ENCODE assay signal across 12 mouse cellular contexts in the genomic region with DNA sequence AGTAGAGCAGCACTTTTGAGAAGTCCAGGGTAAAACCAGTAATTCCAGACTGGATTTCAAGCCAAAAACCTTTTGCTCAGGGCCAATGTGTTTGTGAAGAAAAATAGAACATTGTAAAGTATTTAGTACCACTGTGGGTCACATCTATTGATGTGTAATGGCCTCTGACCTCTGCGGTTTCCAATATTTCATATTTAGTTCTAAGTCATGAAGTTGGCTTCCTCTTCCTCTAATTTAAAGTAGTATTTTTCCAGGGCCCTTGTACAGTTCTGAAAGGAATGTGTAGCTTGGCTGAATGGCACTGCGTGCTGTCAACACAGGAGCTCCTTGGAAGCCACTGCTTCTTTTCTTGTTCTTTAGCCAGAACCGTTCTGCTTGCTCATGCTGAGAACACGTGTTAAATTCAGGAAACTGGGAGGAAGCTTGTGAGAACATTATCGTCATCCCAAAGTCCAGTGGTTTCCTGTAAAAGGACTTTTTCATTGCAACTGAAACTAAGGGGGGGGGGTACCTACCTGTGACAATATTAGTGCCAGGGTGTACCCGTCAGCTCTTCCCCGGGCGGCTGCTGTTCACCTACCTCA. TPM values are rescaled to one million over a fixed set of nuclear protein-coding genes. Genes with fewer than 3 reads are reported as not detected.
DNase-seq lines count a peak whose midpoint lies in the region; ATAC-seq lines count a peak whose summit lies in the region.
"Had no signal": no experiment of that assay in that cellular context is flagged by ENCODE, and none has a peak within 500 bp of the region (broad histone marks: within the 10 kb centered on the region; RNA-seq: fewer than 3 reads in every experiment).

No protein-coding gene starts in this region.

- H3K27me3 ChIP-seq in hindbrain, embryonic 16.5 days (replicated peaks; ENCODE audit: control insufficient read depth, insufficient read depth, low read length) = no peaks in the 10 kb centered on the region
- no peaks in the 10 kb centered on the region for H3K27me3 ChIP-seq in hindbrain, embryonic 11.5 days (ENCODE audit: control insufficient read depth, insufficient read depth, low read length)
- no peaks in the 10 kb centered on the region for H3K27me3 ChIP-seq in midbrain, embryonic 13.5 days
- H3K27me3 ChIP-seq: forebrain, embryonic 13.5 days; hindbrain, embryonic 13.5 days; stomach, embryonic 15.5 days had no signal

- DNase-seq in hindbrain, embryonic 11.5 days (ENCODE audit: low spot score) = no peak
- peak; percentile 26 for DNase-seq in NIH3T3 (ENCODE audit: low read depth)
- DNase-seq in heart, adult 8-10 months (ENCODE audit: low spot score) = peak; percentile 66
- DNase-seq in lung, postnatal 10 days = peak; percentile 12
- DNase-seq: right cerebral cortex, adult 18-20 months had no signal

- H3K9me3 ChIP-seq in hindbrain, embryonic 16.5 days (ENCODE audit: control insufficient read depth, low read length) = no peaks in the 10 kb centered on the region
- no peaks in the 10 kb centered on the region for H3K9me3 ChIP-seq in hindbrain, embryonic 11.5 days (ENCODE audit: control insufficient read depth, low read length)
- no peaks in the 10 kb centered on the region for H3K9me3 ChIP-seq in midbrain, embryonic 13.5 days
- H3K9me3 ChIP-seq: forebrain, embryonic 13.5 days; hindbrain, embryonic 13.5 days; stomach, embryonic 15.5 days had no signal

- H3K4me1 ChIP-seq in hindbrain, embryonic 16.5 days (ENCODE audit: control insufficient read depth, insufficient read depth, low read depth, low read length) = no peaks in the 10 kb centered on the region
- H3K4me1 ChIP-seq in hindbrain, embryonic 11.5 days (replicated peaks; ENCODE audit: control insufficient read depth, insufficient read depth, low read length) = no peaks in the 10 kb centered on the region
- no peaks in the 10 kb centered on the region for H3K4me1 ChIP-seq in midbrain, embryonic 13.5 days (replicated peaks)
- H3K4me1 ChIP-seq: forebrain, embryonic 13.5 days; hindbrain, embryonic 13.5 days; stomach, embryonic 15.5 days had no signal

- WGBS in hindbrain, embryonic 16.5 days = 73% methylated on average over 8 of the region's 8 CpGs
- WGBS in hindbrain, embryonic 11.5 days = 80% methylated on average over 8 of the region's 8 CpGs
- 88% methylated on average over 8 of the region's 8 CpGs for WGBS in midbrain, embryonic 13.5 days

- no peaks in the 10 kb centered on the region for H3K36me3 ChIP-seq in hindbrain, embryonic 16.5 days (ENCODE audit: control insufficient read depth, insufficient read depth, low read length)
- H3K36me3 ChIP-seq in hindbrain, embryonic 11.5 days (ENCODE audit: control insufficient read depth, insufficient read depth, low read length) = no peaks in the 10 kb centered on the region
- H3K36me3 ChIP-seq in midbrain, embryonic 13.5 days = no peaks in the 10 kb centered on the region
- H3K36me3 ChIP-seq: hindbrain, embryonic 13.5 days; stomach, embryonic 15.5 days had no signal

- H3K9ac ChIP-seq in hindbrain, embryonic 16.5 days (ENCODE audit: low read depth, low read length) = no peak overlapping the region
- no peak overlapping the region for H3K9ac ChIP-seq in hindbrain, embryonic 11.5 days (ENCODE audit: low read depth, low read length)
- H3K9ac ChIP-seq in midbrain, embryonic 13.5 days (replicated peaks) = no peak overlapping the region
- H3K9ac ChIP-seq: forebrain, embryonic 13.5 days; hindbrain, embryonic 13.5 days; stomach, embryonic 15.5 days had no signal

- no peak overlapping the region for H3K27ac ChIP-seq in hindbrain, embryonic 16.5 days (ENCODE audit: low read depth, low read length)
- H3K27ac ChIP-seq in hindbrain, embryonic 11.5 days (ENCODE audit: low read depth, low read length) = no peak overlapping the region
- H3K27ac ChIP-seq in midbrain, embryonic 13.5 days = no peak overlapping the region
- H3K27ac ChIP-seq: forebrain, embryonic 13.5 days; hindbrain, embryonic 13.5 days; layer of hippocampus, adult 2 months; stomach, embryonic 15.5 days had no signal

- ATAC-seq in hindbrain, embryonic 16.5 days = 0 out of 2 replicates have a peak, but pooled peaks have one; percentile 42
- no peak for ATAC-seq in hindbrain, embryonic 11.5 days (ENCODE audit: low FRiP score)
- no peak for ATAC-seq in midbrain, embryonic 13.5 days
- ATAC-seq in CD4-positive, CD25-positive, alpha-beta regulatory T cell, adult 4 months = no peak
- ATAC-seq: forebrain, embryonic 13.5 days had no signal

- H3K4me2 ChIP-seq in hindbrain, embryonic 16.5 days (ENCODE audit: low read length) = no peak overlapping the region
- no peak overlapping the region for H3K4me2 ChIP-seq in hindbrain, embryonic 11.5 days (replicated peaks; ENCODE audit: low read depth, low read length)
- H3K4me2 ChIP-seq in midbrain, embryonic 13.5 days (replicated peaks) = no peak overlapping the region
- H3K4me2 ChIP-seq: forebrain, embryonic 13.5 days; hindbrain, embryonic 13.5 days; stomach, embryonic 15.5 days had no signal

- H3K4me3 ChIP-seq in hindbrain, embryonic 16.5 days (ENCODE audit: low read length) = no peak overlapping the region
- no peak overlapping the region for H3K4me3 ChIP-seq in hindbrain, embryonic 11.5 days (ENCODE audit: low read depth, low read length)
- no peak overlapping the region for H3K4me3 ChIP-seq in midbrain, embryonic 13.5 days (replicated peaks)
- H3K4me3 ChIP-seq: forebrain, embryonic 13.5 days; hindbrain, embryonic 13.5 days; layer of hippocampus, adult 2 months; stomach, embryonic 15.5 days had no signal

RNA-seq across cellular contexts. Expression of a gene that starts 7.1 kb away (rescaled TPM):
- polyA plus RNA-seq in hindbrain, embryonic 16.5 days (2015; fragmentation: Nextera tagmentation; extraction: Ambion mirVana) = 7.3 and 7.9 TPM in 2 replicates
- polyA plus RNA-seq in hindbrain, embryonic 11.5 days (2014; fragmentation: Nextera tagmentation; extraction: Ambion mirVana) = 6.1 and 7.6 TPM in 2 replicates
- 10 to 100 TPM; 13.6 to 13.9 (median 13.8) TPM for total RNA-seq in heart, adult 8-10 months (2022)
- 6.6 and 7.1 TPM in 2 replicates for polyA plus RNA-seq in midbrain, embryonic 13.5 days (2015; fragmentation: Nextera tagmentation; extraction: Ambion mirVana)
- 10 to 100 TPM; 10.0 to 10.4 TPM for polyA plus RNA-seq in CD4-positive, CD25-positive, alpha-beta regulatory T cell, adult 4 months (2017; shearing (Covaris generic))
